Mouse (Mus musculus): ENCODE data around the gene Ercc2. TPM values are rescaled to one million over a fixed set of nuclear protein-coding genes. Genes with fewer than 3 reads are reported as not detected.

The Ercc2 gene
- polyA plus RNA-seq (2014; fragmentation: Nextera tagmentation; extraction: Ambion mirVana), result 11.8 and 13.5 TPM in 2 replicates

- peak within 1 kb of the TSS; percentile 72 for H3K9ac ChIP-seq (ENCODE audit: low read length)
- H3K4me3 ChIP-seq (ENCODE audit: low read depth, low read length), result peak within 1 kb of the TSS; percentile 86
- H3K9me3 ChIP-seq (ENCODE audit: control insufficient read depth, low read length), result no peaks in the 10 kb centered on the region
- 6% methylated on average over 48 of the region's 48 CpGs for WGBS
- DNase-seq (ENCODE audit: low spot score) (peak; percentile 99), ATAC-seq (ENCODE audit: insufficient number of reproducible peaks, low FRiP score, low TSS enrichment, low read depth) (peak; percentile 96)
- peak within 1 kb of the TSS; percentile 91 for H3K4me2 ChIP-seq (ENCODE audit: low read depth, severe bottlenecking)
- peaks cover 13% of the 10 kb centered on the region for H3K36me3 ChIP-seq (ENCODE audit: control insufficient read depth, insufficient read depth, low read length)
- no peak within 1 kb of the TSS for H3K27ac ChIP-seq (replicated peaks; ENCODE audit: low read depth, low read length)
- H3K27me3 ChIP-seq (ENCODE audit: control insufficient read depth, insufficient read depth, low read length), result no peaks in the 10 kb centered on the region
- H3K4me1 ChIP-seq (ENCODE audit: control insufficient read depth, insufficient read depth, low read length), result peaks cover 4% of the 10 kb centered on the region; the same call in 1 of the 2 replicates
Measured at GRCm38 (mm10) chr7:19381377-19382165, at the start of gene Ercc2. TSS of gene Ercc2 (plus strand) at chr7:19382010.

- ATAC-seq (ENCODE audit: insufficient number of reproducible peaks, low FRiP score, low TSS enrichment, low read depth), result 0 out of 2 replicates have a peak, but pooled peaks have one; percentile 18
- peak overlapping the region; percentile 71 for H3K9ac ChIP-seq (ENCODE audit: low read length)
- peak overlapping the region; percentile 57 for H3K4me3 ChIP-seq (ENCODE audit: low read depth, low read length)
- no peaks in the 10 kb centered on the region for H3K36me3 ChIP-seq (ENCODE audit: control insufficient read depth, insufficient read depth, low read length)
- WGBS, result under 1% methylated on average over 51 of the region's 52 CpGs
- no peak overlapping the region for H3K27ac ChIP-seq (replicated peaks; ENCODE audit: low read depth, low read length)
- no peaks in the 10 kb centered on the region for H3K27me3 ChIP-seq (ENCODE audit: control insufficient read depth, insufficient read depth, low read length)
- H3K4me2 ChIP-seq (ENCODE audit: low read depth, severe bottlenecking), result peak overlapping the region; percentile 90
- H3K9me3 ChIP-seq (ENCODE audit: control insufficient read depth, low read length), result no peaks in the 10 kb centered on the region
- DNase-seq (ENCODE audit: low spot score), result peak; percentile 50
- H3K4me1 ChIP-seq (ENCODE audit: control insufficient read depth, insufficient read depth, low read length), result peaks cover 1% of the 10 kb centered on the region
Measured at GRCm38 (mm10) chr7:19332709-19333352, 49.0 kb upstream of the Ercc2 start.

GRCm38 (mm10) chr7:19335583-19335982 lies 46.2 kb upstream of the Ercc2 start:
- ATAC-seq (ENCODE audit: insufficient number of reproducible peaks, low FRiP score, low TSS enrichment, low read depth) (no peak), DNase-seq (ENCODE audit: low spot score) (no peak)
- 28% methylated on average over 3 of the region's 3 CpGs for WGBS
- Histone ChIP-seq H3K4me3 (ENCODE audit: low read depth, low read length) (no peak overlapping the region), H3K9ac (ENCODE audit: low read length) (no peak overlapping the region), H3K4me1 (ENCODE audit: control insufficient read depth, insufficient read depth, low read length) (no peaks in the 10 kb centered on the region), H3K9me3 (ENCODE audit: control insufficient read depth, low read length) (no peaks in the 10 kb centered on the region), H3K36me3 (ENCODE audit: control insufficient read depth, insufficient read depth, low read length) (no peaks in the 10 kb centered on the region), H3K4me2 (ENCODE audit: low read depth, severe bottlenecking) (no peak overlapping the region), H3K27ac (replicated peaks; ENCODE audit: low read depth, low read length) (no peak overlapping the region), H3K27me3 (ENCODE audit: control insufficient read depth, insufficient read depth, low read length) (no peaks in the 10 kb centered on the region)

GRCm38 (mm10) chr7:19337122-19337521 lies 44.7 kb upstream of the Ercc2 start:
- Histone ChIP-seq H3K4me3 (ENCODE audit: low read depth, low read length) (no peak overlapping the region), H3K36me3 (ENCODE audit: control insufficient read depth, insufficient read depth, low read length) (no peaks in the 10 kb centered on the region), H3K4me1 (ENCODE audit: control insufficient read depth, insufficient read depth, low read length) (peaks cover 4% of the 10 kb centered on the region; the same call in 1 of the 2 replicates), H3K9me3 (ENCODE audit: control insufficient read depth, low read length) (no peaks in the 10 kb centered on the region), H3K27me3 (ENCODE audit: control insufficient read depth, insufficient read depth, low read length) (peaks cover 11% of the 10 kb centered on the region), H3K4me2 (ENCODE audit: low read depth, severe bottlenecking) (no peak overlapping the region), H3K27ac (replicated peaks; ENCODE audit: low read depth, low read length) (no peak overlapping the region), H3K9ac (ENCODE audit: low read length) (no peak overlapping the region)
- WGBS, result 62% methylated on average over 10 of the region's 10 CpGs
- ATAC-seq (ENCODE audit: insufficient number of reproducible peaks, low FRiP score, low TSS enrichment, low read depth), result no peak
- DNase-seq (ENCODE audit: low spot score), result no peak

- H3K4me2 ChIP-seq (ENCODE audit: low read depth, severe bottlenecking), result no peak overlapping the region
- DNase-seq (ENCODE audit: low spot score) (no peak), ATAC-seq (ENCODE audit: insufficient number of reproducible peaks, low FRiP score, low TSS enrichment, low read depth) (no peak)
- H3K36me3 ChIP-seq (ENCODE audit: control insufficient read depth, insufficient read depth, low read length), result no peaks in the 10 kb centered on the region
- H3K27me3 ChIP-seq (ENCODE audit: control insufficient read depth, insufficient read depth, low read length), result peaks cover 13% of the 10 kb centered on the region
- H3K4me3 ChIP-seq (ENCODE audit: low read depth, low read length), result no peak overlapping the region
- H3K4me1 ChIP-seq (ENCODE audit: control insufficient read depth, insufficient read depth, low read length), result peaks cover 8% of the 10 kb centered on the region; the same call in 1 of the 2 replicates
- no peaks in the 10 kb centered on the region for H3K9me3 ChIP-seq (ENCODE audit: control insufficient read depth, low read length)
- H3K9ac ChIP-seq (ENCODE audit: low read length), result no peak overlapping the region
- WGBS, result 63% methylated on average over 2 of the region's 2 CpGs
- no peak overlapping the region for H3K27ac ChIP-seq (replicated peaks; ENCODE audit: low read depth, low read length)
Measured at GRCm38 (mm10) chr7:19338060-19338459, 43.8 kb upstream of the Ercc2 start.

- Histone ChIP-seq H3K4me2 (ENCODE audit: low read depth, severe bottlenecking) (no peak overlapping the region), H3K9ac (ENCODE audit: low read length) (no peak overlapping the region), H3K36me3 (ENCODE audit: control insufficient read depth, insufficient read depth, low read length) (no peaks in the 10 kb centered on the region), H3K27me3 (ENCODE audit: control insufficient read depth, insufficient read depth, low read length) (peaks cover 13% of the 10 kb centered on the region), H3K9me3 (ENCODE audit: control insufficient read depth, low read length) (no peaks in the 10 kb centered on the region), H3K27ac (replicated peaks; ENCODE audit: low read depth, low read length) (no peak overlapping the region), H3K4me1 (ENCODE audit: control insufficient read depth, insufficient read depth, low read length) (peaks cover 8% of the 10 kb centered on the region; the same call in 1 of the 2 replicates), H3K4me3 (ENCODE audit: low read depth, low read length) (no peak overlapping the region)
- WGBS, result 71% methylated on average over 7 of the region's 7 CpGs
- ATAC-seq (ENCODE audit: insufficient number of reproducible peaks, low FRiP score, low TSS enrichment, low read depth) (no peak), DNase-seq (ENCODE audit: low spot score) (no peak)
Measured at GRCm38 (mm10) chr7:19338596-19338995, 43.2 kb upstream of the Ercc2 start.

- no peak overlapping the region for H3K27ac ChIP-seq (replicated peaks; ENCODE audit: low read depth, low read length)
- H3K9me3 ChIP-seq (ENCODE audit: control insufficient read depth, low read length), result no peaks in the 10 kb centered on the region
- H3K4me1 ChIP-seq (ENCODE audit: control insufficient read depth, insufficient read depth, low read length), result peaks cover 15% of the 10 kb centered on the region
- peaks cover 13% of the 10 kb centered on the region for H3K27me3 ChIP-seq (ENCODE audit: control insufficient read depth, insufficient read depth, low read length)
- WGBS, result 19% methylated on average over 10 of the region's 10 CpGs
- DNase-seq (ENCODE audit: low spot score) (no peak), ATAC-seq (ENCODE audit: insufficient number of reproducible peaks, low FRiP score, low TSS enrichment, low read depth) (no peak)
- no peak overlapping the region for H3K9ac ChIP-seq (ENCODE audit: low read length)
- H3K36me3 ChIP-seq (ENCODE audit: control insufficient read depth, insufficient read depth, low read length), result no peaks in the 10 kb centered on the region
- no peak overlapping the region; the same call in 1 of the 2 replicates for H3K4me3 ChIP-seq (ENCODE audit: low read depth, low read length)
- H3K4me2 ChIP-seq (ENCODE audit: low read depth, severe bottlenecking), result no peak overlapping the region
Measured at GRCm38 (mm10) chr7:19341250-19341649, 40.6 kb upstream of the Ercc2 start.

GRCm38 (mm10) chr7:19341761-19342409 lies 39.9 kb upstream of the Ercc2 start:
- Histone ChIP-seq H3K27ac (replicated peaks; ENCODE audit: low read depth, low read length) (no peak overlapping the region), H3K9ac (ENCODE audit: low read length) (peak overlapping the region; percentile 17), H3K9me3 (ENCODE audit: control insufficient read depth, low read length) (no peaks in the 10 kb centered on the region), H3K4me3 (ENCODE audit: low read depth, low read length) (peak overlapping the region; percentile 45), H3K4me1 (ENCODE audit: control insufficient read depth, insufficient read depth, low read length) (peaks cover 15% of the 10 kb centered on the region), H3K4me2 (ENCODE audit: low read depth, severe bottlenecking) (peak overlapping the region; percentile 90), H3K36me3 (ENCODE audit: control insufficient read depth, insufficient read depth, low read length) (no peaks in the 10 kb centered on the region), H3K27me3 (ENCODE audit: control insufficient read depth, insufficient read depth, low read length) (peaks cover 13% of the 10 kb centered on the region)
- peak; percentile 38 for DNase-seq (ENCODE audit: low spot score)
- WGBS, result 1% methylated on average over 40 of the region's 41 CpGs
- ATAC-seq (ENCODE audit: insufficient number of reproducible peaks, low FRiP score, low TSS enrichment, low read depth), result no peak

All from limb, embryonic 11.5 days (tissue).